Mouse (Mus musculus): Measurements from ENCODE around the gene Creb3l1. TPM values are rescaled to one million over a fixed set of nuclear protein-coding genes. Genes with fewer than 3 reads are reported as not detected.

Creb3l1 gene
- polyA plus RNA-seq, 1 experiment from 2014 or later, result 56.6 TPM

DNA sequence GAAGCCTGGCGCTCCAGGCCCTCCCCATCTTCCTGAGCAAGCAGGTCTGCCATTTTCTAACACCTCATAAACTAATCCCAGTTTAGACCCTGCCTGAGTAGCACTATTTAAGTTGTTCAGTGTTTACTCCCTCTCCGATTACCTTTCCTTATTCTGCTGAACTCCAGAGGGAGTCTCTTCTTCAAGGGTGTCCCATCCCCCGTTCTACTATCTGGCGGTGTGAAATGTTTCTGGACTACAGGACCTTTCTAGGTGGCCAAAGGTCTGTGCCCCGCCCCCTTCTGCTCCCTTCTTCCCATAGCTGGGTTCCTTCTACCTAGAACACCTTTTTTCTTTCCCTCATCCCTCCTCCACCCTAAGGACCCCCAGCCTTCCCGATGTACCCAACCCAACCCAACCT is 36.0 kb upstream of the Creb3l1 start:
- Histone ChIP-seq H3K27me3 (replicated peaks; ENCODE audit: control insufficient read depth, insufficient read depth, low read length) (peaks cover 29% of the 10 kb centered on the region), H3K4me2 (ENCODE audit: low read depth, low read length) (peak overlapping the region; percentile 98), H3K4me1 (ENCODE audit: control insufficient read depth, insufficient read depth, low read length) (peaks cover 23% of the 10 kb centered on the region), H3K4me3 (ENCODE audit: low read depth, low read length) (peak overlapping the region; percentile 64), H3K9ac (ENCODE audit: low read depth, low read length) (peak overlapping the region; percentile 69; the same call in 1 of the 2 replicates), H3K36me3 (ENCODE audit: control insufficient read depth, insufficient read depth, low read length) (no peaks in the 10 kb centered on the region), H3K27ac (replicated peaks; ENCODE audit: low read depth, low read length) (no peak overlapping the region), H3K9me3 (ENCODE audit: control insufficient read depth, low read length) (no peaks in the 10 kb centered on the region)
- 24% methylated on average over 6 of the region's 6 CpGs for WGBS
- no peak for ATAC-seq (ENCODE audit: low read depth)
- DNase-seq (ENCODE audit: low spot score), result no peak

DNA sequence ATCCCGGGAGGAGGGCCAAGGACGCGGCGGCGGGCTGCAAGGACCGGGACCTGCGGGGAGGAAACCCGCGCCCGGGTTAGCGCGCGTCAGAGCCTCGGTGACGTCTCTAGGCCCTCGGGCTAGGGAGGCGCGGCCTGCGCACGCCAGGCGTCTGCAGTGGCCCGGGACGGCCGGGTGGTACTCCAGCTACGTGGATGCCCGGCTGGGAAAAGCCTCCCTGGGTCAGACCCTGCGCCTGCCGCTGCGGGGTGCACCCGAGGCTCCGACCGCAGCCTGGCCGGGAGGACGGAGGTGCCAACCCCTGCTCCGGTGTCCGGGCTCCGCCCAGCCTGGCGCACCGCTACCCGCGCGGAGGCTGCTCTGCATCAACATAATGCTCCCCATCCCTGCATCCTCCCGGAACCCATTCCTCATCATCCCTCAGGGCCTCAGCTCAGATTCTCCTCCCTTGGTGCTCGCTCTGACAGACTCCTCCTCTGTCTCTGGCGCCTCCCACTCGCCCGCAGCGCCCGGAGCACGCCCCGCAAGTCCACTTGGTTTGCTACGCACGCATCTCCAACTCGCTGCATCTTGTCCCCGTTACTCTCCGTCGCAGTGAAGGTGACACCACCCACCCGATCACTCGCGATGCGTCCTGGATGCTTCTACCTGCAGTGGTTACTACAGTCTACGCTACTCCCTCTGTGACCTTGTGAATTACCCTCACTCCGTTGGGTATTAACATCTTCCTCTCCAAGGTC is 35.3 kb upstream of the Creb3l1 start:
- DNase-seq (ENCODE audit: low spot score), result peak; percentile 60

DNA sequence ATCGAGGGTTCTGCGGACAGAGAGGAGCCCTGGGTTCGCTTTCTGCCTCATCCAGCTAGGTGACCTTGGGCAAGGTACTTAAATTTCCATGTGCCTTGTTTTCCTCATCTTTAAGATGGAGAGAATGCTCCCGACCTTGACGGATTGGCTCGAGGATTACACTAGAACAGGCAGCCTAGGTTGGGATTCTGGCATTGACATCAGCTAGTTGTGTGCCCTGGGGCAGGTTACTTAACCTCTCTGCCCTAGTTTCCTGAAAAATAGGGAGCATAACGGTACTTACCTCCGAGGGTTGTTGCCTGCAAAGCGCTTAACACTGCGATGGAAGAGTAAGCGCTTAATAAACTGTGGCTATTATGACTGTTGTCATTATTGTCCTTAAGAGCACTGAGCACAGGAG is 34.6 kb upstream of the Creb3l1 start:
- Histone ChIP-seq H3K27ac (replicated peaks; ENCODE audit: low read depth, low read length) (no peak overlapping the region; the same call in 1 of the 2 replicates), H3K27me3 (replicated peaks; ENCODE audit: control insufficient read depth, insufficient read depth, low read length) (peaks cover 33% of the 10 kb centered on the region), H3K4me1 (ENCODE audit: control insufficient read depth, insufficient read depth, low read length) (peaks cover 30% of the 10 kb centered on the region), H3K9me3 (ENCODE audit: control insufficient read depth, low read length) (no peaks in the 10 kb centered on the region), H3K4me2 (ENCODE audit: low read depth, low read length) (peak overlapping the region; percentile 98), H3K9ac (ENCODE audit: low read depth, low read length) (peak overlapping the region; percentile 69), H3K36me3 (ENCODE audit: control insufficient read depth, insufficient read depth, low read length) (no peaks in the 10 kb centered on the region), H3K4me3 (ENCODE audit: low read depth, low read length) (peak overlapping the region; percentile 64)
- under 1% methylated on average over 11 of the region's 11 CpGs for WGBS
- DNase-seq (ENCODE audit: low spot score) (no peak), ATAC-seq (ENCODE audit: low read depth) (no peak)

More for the DNA sequence above, 35.3 kb upstream of the Creb3l1 start:
- Histone ChIP-seq H3K9ac (ENCODE audit: low read depth, low read length) (peak overlapping the region; percentile 69), H3K4me3 (ENCODE audit: low read depth, low read length) (peak overlapping the region; percentile 64), H3K4me2 (ENCODE audit: low read depth, low read length) (peak overlapping the region; percentile 98), H3K9me3 (ENCODE audit: control insufficient read depth, low read length) (no peaks in the 10 kb centered on the region), H3K27ac (replicated peaks; ENCODE audit: low read depth, low read length) (no peak overlapping the region; the same call in 1 of the 2 replicates), H3K36me3 (ENCODE audit: control insufficient read depth, insufficient read depth, low read length) (no peaks in the 10 kb centered on the region), H3K4me1 (ENCODE audit: control insufficient read depth, insufficient read depth, low read length) (peaks cover 27% of the 10 kb centered on the region), H3K27me3 (replicated peaks; ENCODE audit: control insufficient read depth, insufficient read depth, low read length) (peaks cover 29% of the 10 kb centered on the region)
- peak; percentile 41 for ATAC-seq (ENCODE audit: low read depth)
- under 1% methylated on average over 39 of the region's 63 CpGs for WGBS

DNA sequence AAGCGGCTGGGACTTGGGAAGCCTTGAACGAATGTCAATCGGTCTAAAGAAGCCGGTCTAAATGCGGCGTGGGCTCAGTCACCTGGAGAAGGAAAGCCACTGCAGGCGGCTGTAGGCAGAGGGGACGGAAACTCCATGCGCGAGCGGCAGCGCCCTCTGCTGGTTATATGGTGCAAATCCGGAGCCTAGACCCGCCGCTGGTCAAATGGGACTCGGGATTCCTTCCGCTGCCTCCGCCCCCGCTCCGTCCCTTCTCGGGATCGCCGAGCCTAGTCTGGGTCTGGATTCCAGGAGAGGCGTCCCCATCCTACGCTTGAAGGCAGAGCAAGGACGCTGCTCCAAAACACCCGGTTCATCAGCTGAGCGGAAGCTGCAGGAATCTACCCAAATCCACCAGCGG is 34.2 kb upstream of the Creb3l1 start:
- peaks cover 30% of the 10 kb centered on the region for H3K4me1 ChIP-seq (ENCODE audit: control insufficient read depth, insufficient read depth, low read length)
- peak overlapping the region; percentile 64 for H3K4me3 ChIP-seq (ENCODE audit: low read depth, low read length)
- peak overlapping the region; percentile 98 for H3K4me2 ChIP-seq (ENCODE audit: low read depth, low read length)
- H3K27me3 ChIP-seq (replicated peaks; ENCODE audit: control insufficient read depth, insufficient read depth, low read length), result peaks cover 33% of the 10 kb centered on the region
- DNase-seq (ENCODE audit: low spot score), result peak; percentile 89
- WGBS, result under 1% methylated on average over 21 of the region's 29 CpGs
- H3K36me3 ChIP-seq (ENCODE audit: control insufficient read depth, insufficient read depth, low read length), result no peaks in the 10 kb centered on the region
- H3K27ac ChIP-seq (replicated peaks; ENCODE audit: low read depth, low read length), result no peak overlapping the region
- no peaks in the 10 kb centered on the region for H3K9me3 ChIP-seq (ENCODE audit: control insufficient read depth, low read length)
- peak; percentile 69 for ATAC-seq (ENCODE audit: low read depth)
- peak overlapping the region; percentile 69 for H3K9ac ChIP-seq (ENCODE audit: low read depth, low read length)

DNA sequence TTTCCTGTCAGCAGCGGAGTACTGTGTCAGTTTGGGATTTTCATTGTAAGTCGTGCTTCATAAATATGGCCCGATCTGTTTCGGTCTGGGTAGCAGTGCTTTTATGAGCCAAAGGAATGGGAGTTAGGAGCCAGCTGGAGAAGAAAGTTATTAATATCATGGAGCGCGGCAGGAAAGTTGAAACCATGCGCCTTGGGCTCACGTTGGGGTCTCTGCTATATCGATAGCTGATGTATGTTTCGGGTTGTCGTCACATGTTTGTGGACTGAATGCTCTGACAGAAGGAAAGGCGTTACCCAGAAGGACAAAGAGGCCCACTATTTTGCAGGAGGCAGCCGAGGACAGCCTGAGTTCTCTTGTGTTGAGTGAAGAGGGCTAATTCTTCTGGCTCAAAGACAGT is 32.5 kb upstream of the Creb3l1 start:
- Histone ChIP-seq H3K4me3 (ENCODE audit: low read depth, low read length) (no peak overlapping the region), H3K27me3 (replicated peaks; ENCODE audit: control insufficient read depth, insufficient read depth, low read length) (peaks cover 30% of the 10 kb centered on the region), H3K4me2 (ENCODE audit: low read depth, low read length) (peak overlapping the region; percentile 76; the same call in 1 of the 2 replicates), H3K36me3 (ENCODE audit: control insufficient read depth, insufficient read depth, low read length) (no peaks in the 10 kb centered on the region), H3K9me3 (ENCODE audit: control insufficient read depth, low read length) (no peaks in the 10 kb centered on the region), H3K4me1 (ENCODE audit: control insufficient read depth, insufficient read depth, low read length) (peaks cover 35% of the 10 kb centered on the region), H3K27ac (replicated peaks; ENCODE audit: low read depth, low read length) (peak overlapping the region; percentile 96), H3K9ac (ENCODE audit: low read depth, low read length) (0 out of 2 replicates have a peak overlapping the region, but pooled peaks have one; percentile 15)
- 51% methylated on average over 13 of the region's 13 CpGs for WGBS
- ATAC-seq (ENCODE audit: low read depth), result no peak
- peak; percentile 53 for DNase-seq (ENCODE audit: low spot score)

DNA sequence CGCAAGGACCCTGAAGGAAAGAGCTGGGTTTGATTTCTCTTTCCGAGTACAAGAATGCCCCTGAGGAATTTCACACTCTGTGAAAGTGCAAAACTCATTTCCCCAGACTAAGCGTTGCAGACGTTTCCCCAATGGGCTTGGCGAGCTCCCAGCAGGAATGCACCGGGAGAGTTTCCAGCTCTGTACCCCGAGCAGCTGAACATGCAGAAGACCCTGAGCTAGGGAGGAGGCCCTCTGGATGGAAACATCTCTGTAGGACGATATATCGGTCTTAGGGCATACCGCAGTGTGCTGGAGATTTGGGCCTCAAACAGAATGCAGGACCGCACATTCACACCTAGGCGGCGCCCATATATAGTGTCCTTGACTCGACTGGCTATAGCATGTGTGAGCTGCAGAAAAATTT is 31.5 kb upstream of the Creb3l1 start:
- WGBS, result 3% methylated on average over 14 of the region's 14 CpGs
- Histone ChIP-seq H3K4me2 (ENCODE audit: low read depth, low read length) (peak overlapping the region; percentile 76), H3K27me3 (replicated peaks; ENCODE audit: control insufficient read depth, insufficient read depth, low read length) (peaks cover 26% of the 10 kb centered on the region), H3K36me3 (ENCODE audit: control insufficient read depth, insufficient read depth, low read length) (no peaks in the 10 kb centered on the region), H3K4me3 (ENCODE audit: low read depth, low read length) (peak overlapping the region; percentile 34), H3K9ac (ENCODE audit: low read depth, low read length) (peak overlapping the region; percentile 62), H3K9me3 (ENCODE audit: control insufficient read depth, low read length) (no peaks in the 10 kb centered on the region), H3K27ac (replicated peaks; ENCODE audit: low read depth, low read length) (peak overlapping the region; percentile 96), H3K4me1 (ENCODE audit: control insufficient read depth, insufficient read depth, low read length) (peaks cover 35% of the 10 kb centered on the region)
- DNase-seq (ENCODE audit: low spot score) (peak; percentile 90), ATAC-seq (ENCODE audit: low read depth) (peak; percentile 63)

DNA sequence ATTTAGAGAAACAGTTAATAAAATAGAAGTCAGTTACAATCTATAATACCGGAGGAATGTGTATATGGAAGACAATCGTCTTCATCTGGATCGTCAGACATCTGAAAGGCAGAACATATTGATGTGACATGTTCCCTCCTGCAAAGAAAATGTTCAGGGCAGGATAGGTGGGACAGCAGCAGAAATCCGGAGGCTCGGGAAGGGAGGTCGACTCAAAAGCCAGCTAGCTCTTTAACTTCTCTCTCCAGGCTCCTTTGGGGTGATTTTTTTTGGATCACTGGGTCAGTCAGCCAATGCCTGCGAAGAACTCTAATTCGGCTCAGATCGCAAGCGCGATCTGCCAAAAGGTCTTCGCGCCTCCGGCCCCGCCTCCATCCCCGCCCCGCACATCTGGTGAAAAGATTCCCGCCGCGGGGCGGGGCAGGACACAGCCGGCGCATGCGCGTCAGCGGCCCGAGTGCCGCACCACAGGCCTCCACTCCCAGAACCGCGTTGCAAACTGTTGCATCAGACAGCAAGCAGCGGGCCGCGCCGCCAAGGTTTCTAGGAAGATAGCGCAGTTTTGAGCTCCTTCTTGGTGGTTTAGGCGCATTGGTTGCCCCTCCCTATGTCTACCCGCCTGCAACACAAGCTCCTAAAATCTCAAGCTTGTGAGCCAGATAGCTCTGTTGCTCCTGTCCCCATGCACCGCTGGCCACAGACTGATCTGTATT is 31.0 kb upstream of the Creb3l1 start:
- Histone ChIP-seq H3K36me3 (ENCODE audit: control insufficient read depth, insufficient read depth, low read length) (no peaks in the 10 kb centered on the region), H3K9me3 (ENCODE audit: control insufficient read depth, low read length) (no peaks in the 10 kb centered on the region), H3K4me1 (ENCODE audit: control insufficient read depth, insufficient read depth, low read length) (peaks cover 35% of the 10 kb centered on the region), H3K27ac (replicated peaks; ENCODE audit: low read depth, low read length) (peak overlapping the region; percentile 96), H3K9ac (ENCODE audit: low read depth, low read length) (peak overlapping the region; percentile 62), H3K4me3 (ENCODE audit: low read depth, low read length) (peak overlapping the region; percentile 34), H3K4me2 (ENCODE audit: low read depth, low read length) (peak overlapping the region; percentile 76), H3K27me3 (replicated peaks; ENCODE audit: control insufficient read depth, insufficient read depth, low read length) (peaks cover 20% of the 10 kb centered on the region)
- DNase-seq (ENCODE audit: low spot score) (peak; percentile 97), ATAC-seq (ENCODE audit: low read depth) (peak; percentile 85)
- WGBS, result 3% methylated on average over 38 of the region's 38 CpGs

DNA sequence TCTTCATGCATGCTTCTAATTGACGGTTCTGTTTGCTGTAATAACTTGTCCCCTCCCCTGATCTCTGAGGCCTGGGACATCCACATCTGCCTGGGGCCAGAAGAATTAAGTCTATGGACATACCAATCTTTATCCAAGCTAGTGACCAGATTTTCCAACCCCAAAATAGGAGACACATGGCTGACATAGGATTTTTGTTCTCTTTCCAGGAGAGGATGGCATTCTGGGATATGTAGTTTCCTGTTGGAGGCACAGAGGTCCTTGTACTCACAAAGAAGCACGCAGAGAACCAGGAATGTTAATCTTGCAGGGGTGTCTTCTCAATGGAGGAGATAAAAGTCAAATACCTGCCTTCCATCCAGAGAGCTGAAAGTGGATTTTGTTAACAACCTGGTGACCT is 28.5 kb upstream of the Creb3l1 start:
- 52% methylated on average over 2 of the region's 2 CpGs for WGBS

More for the DNA sequence above, 28.5 kb upstream of the Creb3l1 start:
- DNase-seq (ENCODE audit: low spot score) (peak; percentile 54), ATAC-seq (ENCODE audit: low read depth) (no peak)
- H3K9me3 ChIP-seq (ENCODE audit: control insufficient read depth, low read length), result no peaks in the 10 kb centered on the region
- peak overlapping the region; percentile 59; the same call in 1 of the 2 replicates for H3K27ac ChIP-seq (replicated peaks; ENCODE audit: low read depth, low read length)
- H3K4me3 ChIP-seq (ENCODE audit: low read depth, low read length), result no peak overlapping the region
- H3K36me3 ChIP-seq (ENCODE audit: control insufficient read depth, insufficient read depth, low read length), result no peaks in the 10 kb centered on the region
- H3K9ac ChIP-seq (ENCODE audit: low read depth, low read length), result no peak overlapping the region
- H3K4me1 ChIP-seq (ENCODE audit: control insufficient read depth, insufficient read depth, low read length), result peaks cover 28% of the 10 kb centered on the region
- peaks cover 4% of the 10 kb centered on the region; the same call in 1 of the 2 replicates for H3K27me3 ChIP-seq (replicated peaks; ENCODE audit: control insufficient read depth, insufficient read depth, low read length)
- H3K4me2 ChIP-seq (ENCODE audit: low read depth, low read length), result peak overlapping the region; percentile 27; the same call in 1 of the 2 replicates

All from embryonic facial prominence, embryonic 14.5 days (tissue).